Mouse (Mus musculus) brain, embryonic 14.5 days (tissue): Measurements from ENCODE around the gene Ly6g6f.

Experiments used
- CTCF ChIP-seq: fragments of 200-500 bp; IDR thresholded peaks from 2 replicates; pipeline ENCODE4 v1.5.1; 2012; ENCODE audit warnings: inconsistent platforms, mild to moderate bottlenecking, moderate library complexity, borderline replicate concordance; ENCODE audit not compliant: insufficient read depth, insufficient read length; ENCODE audit errors: extremely low read depth
- POLR2A ChIP-seq: fragments of 200-500 bp; IDR thresholded peaks from 2 replicates; pipeline ENCODE4 v1.6.1; 2012; ENCODE audit warnings: mild to moderate bottlenecking, inconsistent platforms, borderline replicate concordance; ENCODE audit not compliant: poor library complexity, insufficient read depth, insufficient read length, severe bottlenecking; ENCODE audit errors: extremely low read depth

- TF ChIP-seq POLR2A (no peak), CTCF (no peak)
Measured at GRCm38 (mm10) chr17:35127017-35127416, 41.6 kb upstream of the Ly6g6f start.
